Mouse (Mus musculus): ENCODE results near the gene Rnpep.

Rnpep gene

GRCm38 (mm10) chr1:135283826-135284291, at the start of gene Rnpep:
Gene Rnpep, minus strand, starts transcription at chr1:135284084.
- peak; percentile 87 for DNase-seq (ENCODE audit: low read depth, low spot score)

GRCm38 (mm10) chr1:135330578-135330977, 46.7 kb upstream of the Rnpep start:
- DNase-seq (ENCODE audit: low read depth, low spot score) = no peak

GRCm38 (mm10) chr1:135328368-135328767, 44.5 kb upstream of the Rnpep start:
- no peak for DNase-seq (ENCODE audit: low read depth, low spot score)

DNA sequence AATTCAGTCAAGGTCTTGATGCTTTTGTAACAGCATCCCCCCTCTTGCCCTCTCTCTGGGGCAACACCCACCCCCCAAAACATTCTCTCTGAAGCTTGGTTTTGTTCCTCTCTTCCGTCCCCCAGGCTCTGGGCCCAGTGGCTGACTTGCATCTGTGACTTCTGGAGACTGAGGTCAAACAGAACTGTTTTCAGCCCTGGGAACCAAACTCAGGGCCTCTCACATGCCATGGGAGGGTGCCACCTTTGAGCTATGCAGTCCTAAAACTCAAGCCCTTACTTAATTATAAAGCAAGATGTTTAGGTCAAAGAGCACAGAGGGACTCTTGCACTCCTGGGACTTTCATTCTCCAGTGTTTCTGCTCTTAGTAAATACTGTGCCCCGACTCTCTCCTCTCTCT, 42.0 kb upstream of the Rnpep start:
- DNase-seq (ENCODE audit: low read depth, low spot score) = no peak

GRCm38 (mm10) chr1:135324571-135324970, 40.7 kb upstream of the Rnpep start, which contains the start of gene Lmod1:
Gene Lmod1, plus strand, starts transcription at chr1:135324807.
- no peak for DNase-seq (ENCODE audit: low read depth, low spot score)

DNA sequence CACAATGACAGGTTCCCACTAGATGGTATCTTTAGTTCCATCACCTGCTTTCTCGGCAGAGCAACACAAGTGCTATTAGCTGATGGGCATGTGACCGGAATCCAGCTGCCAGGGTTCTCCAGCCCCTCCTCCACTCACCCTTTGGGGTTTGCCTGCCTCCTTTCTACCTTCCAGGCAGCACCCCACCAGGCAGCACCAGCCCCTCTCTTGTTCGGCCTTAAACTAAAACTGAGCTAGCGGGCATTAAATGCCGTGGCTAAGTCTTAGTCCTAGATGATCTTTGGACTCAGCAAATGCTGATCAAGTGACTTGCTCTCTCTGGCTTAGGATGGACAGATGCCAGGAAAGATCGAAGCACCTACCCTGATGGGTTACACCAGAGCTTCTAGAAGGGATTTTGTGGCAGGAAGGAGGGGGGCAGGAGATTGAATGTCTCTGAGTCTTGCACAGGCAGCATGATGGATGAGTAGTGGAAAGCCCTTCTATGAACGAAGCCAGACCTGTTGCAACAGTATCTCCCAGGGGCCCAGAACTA, 39.5 kb upstream of the Rnpep start:
- DNase-seq (ENCODE audit: low read depth, low spot score) = no peak

- peak; percentile 93 for DNase-seq (ENCODE audit: low read depth, low spot score)
These were observed 29.6 kb upstream of the Rnpep start, which contains the start of gene Timm17a for GRCm38 (mm10) chr1:135313284-135314031. Gene Timm17a, minus strand, starts transcription at chr1:135313778.

DNA sequence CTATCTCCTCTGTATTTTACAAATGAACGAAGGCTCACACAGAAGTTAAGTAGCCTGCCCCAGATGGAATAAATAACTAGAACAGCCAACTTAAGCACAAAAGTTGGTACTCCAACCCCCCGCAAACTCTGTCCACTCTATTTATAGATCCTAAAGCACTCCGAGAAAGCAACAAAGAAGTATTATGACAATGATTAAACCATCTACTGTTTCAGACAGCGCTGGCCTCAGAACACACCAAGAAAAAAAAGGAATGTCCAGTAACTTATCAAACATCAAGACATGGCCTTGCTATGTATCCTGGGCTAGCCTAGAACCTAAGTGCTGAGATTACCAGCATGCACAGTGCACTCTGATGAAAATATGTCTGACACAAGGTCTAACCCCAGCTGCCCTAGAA, 28.3 kb upstream of the Rnpep start:
- no peak for DNase-seq (ENCODE audit: low read depth, low spot score)

- no peak for DNase-seq (ENCODE audit: low read depth, low spot score)
These were observed 27.5 kb upstream of the Rnpep start for GRCm38 (mm10) chr1:135311356-135311755.

- DNase-seq (ENCODE audit: low read depth, low spot score) = no peak
These were observed 7.0 kb upstream of the Rnpep start for GRCm38 (mm10) chr1:135290908-135291307.

DNA sequence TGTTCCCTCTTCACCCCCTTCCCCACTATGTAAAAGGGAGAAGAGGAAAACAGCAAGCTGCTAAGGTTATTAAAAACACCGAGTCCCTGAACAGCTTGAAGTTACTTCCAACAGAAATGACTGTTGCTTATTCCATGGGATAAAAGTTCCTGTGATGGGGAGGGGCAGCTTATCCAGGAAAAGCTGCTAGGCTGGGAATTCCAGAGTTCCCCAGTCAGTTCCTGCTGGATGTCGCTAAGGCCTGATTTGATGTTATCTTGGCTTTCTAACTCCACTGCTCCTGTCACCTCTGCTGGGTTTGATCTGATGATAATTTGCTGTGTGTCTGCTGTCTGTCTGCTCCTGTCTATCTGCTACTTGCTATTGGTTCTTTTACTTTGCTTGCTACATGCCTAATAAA, 2.4 kb upstream of the Rnpep start:
- DNase-seq (ENCODE audit: low read depth, low spot score) = no peak

DNA sequence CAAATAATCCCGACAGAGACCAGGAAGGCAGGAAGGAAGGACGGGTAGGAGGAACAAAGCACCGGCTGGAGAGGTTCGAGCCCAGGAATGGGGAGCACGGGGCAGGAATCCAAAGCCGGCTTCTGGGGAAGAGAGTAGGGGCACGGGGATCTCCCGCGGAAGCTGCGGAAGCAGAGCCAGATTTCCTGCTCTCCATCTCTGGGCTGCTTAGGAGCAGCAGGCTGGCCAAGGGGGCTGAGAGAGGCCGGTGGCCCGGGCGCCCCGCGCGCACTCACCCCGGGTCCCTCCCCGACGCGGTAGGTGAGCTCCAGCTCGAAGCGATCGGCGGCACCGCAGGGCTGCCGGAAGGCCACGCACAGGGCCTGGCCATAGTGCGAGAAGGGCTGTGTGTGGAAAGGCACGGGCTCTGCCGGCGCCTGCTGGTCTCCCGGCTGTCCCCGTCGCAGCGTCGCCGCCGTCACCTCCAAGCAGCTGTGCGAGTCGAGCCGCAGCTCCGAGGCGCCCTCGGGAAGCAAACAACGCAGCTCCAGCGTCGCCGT, 528 bp downstream of the Rnpep start:
- no peak for DNase-seq (ENCODE audit: low read depth, low spot score)

DNA sequence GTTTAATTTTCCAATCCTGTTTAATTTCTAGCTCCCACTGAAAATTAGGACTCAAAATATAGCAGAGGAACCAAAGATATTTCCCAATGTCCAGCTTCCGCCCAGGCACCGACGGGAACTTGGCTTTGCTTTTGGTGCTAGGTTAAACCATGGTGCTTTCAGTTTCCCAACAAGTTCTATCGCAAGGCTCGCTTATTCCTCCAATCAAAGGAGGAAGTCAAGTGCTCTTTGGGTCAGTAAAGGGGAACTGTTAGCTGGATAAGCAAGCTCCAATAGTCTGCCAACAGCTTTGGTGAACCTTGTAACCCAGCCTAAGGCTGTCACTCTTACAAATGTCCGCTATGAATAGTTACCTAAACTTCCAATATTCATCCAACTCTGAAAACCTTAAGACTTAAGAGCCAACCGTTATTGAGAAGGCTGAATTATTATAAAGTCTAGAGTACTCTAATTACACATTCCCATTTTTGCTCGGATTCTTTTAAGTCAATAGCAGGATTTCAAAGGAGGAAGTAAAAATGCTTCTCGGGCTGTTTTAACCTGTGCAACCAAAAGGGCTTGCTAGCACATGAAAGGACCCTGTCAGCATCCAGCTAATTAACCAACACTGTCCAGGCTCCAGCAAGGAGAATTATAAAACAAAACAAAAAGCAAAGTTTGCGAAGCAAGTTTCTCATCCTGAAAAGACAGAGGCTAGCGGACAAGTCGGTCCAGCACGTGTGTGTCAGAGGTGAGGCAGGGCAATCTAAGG, 1.2 kb downstream of the Rnpep start:
- DNase-seq (ENCODE audit: low read depth, low spot score) = peak; percentile 61

- no peak for DNase-seq (ENCODE audit: low read depth, low spot score)
These were observed 2.0 kb downstream of the Rnpep start for GRCm38 (mm10) chr1:135281841-135282240.

DNA sequence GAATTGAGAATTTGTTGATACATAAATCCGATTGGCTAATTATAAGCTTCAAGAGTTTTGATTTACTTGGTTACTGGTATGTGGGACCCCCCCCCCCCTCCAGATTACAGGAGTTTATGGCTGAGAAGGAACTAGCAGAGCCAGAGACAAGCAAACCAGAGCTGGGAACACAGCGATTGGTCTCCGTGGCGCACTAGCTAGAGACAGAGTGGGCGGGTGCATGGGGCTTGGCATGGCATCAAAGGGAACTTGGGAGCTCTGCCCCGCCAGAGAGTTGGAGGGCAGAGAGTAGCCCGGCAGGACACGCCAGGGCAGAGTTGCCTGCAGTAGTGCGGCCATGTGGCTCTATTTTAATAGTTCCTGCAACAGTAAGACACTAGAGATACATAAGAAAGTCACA, 3.2 kb downstream of the Rnpep start:
- DNase-seq (ENCODE audit: low read depth, low spot score) = no peak

GRCm38 (mm10) chr1:135271371-135271770, 12.5 kb downstream of the Rnpep start:
- no peak for DNase-seq (ENCODE audit: low read depth, low spot score)

- DNase-seq (ENCODE audit: low read depth, low spot score) = no peak
These were observed 16.0 kb downstream of the Rnpep start for GRCm38 (mm10) chr1:135267663-135268446.

DNA sequence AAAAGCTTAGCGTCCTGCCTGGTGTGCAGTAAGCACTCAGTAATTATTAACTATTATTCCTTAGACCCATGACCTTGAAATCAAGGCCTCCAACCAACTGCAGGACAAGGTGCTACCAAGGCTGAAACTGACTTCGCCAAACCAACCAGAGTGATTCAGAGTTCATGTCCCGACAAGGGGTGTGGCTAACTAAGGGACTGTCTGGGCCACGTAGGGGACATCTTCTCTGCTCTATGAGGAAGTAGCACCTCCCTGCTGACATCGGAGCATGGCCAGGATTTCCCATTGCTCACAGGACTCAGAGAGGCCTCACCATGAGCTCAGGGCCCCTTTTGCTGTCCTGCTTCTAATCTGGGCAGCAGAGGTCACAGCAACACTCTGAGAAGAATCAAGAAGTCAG, 18.1 kb downstream of the Rnpep start:
- no peak for DNase-seq (ENCODE audit: low read depth, low spot score)

GRCm38 (mm10) chr1:135263316-135263715, 20.6 kb downstream of the Rnpep start:
- no peak for DNase-seq (ENCODE audit: low read depth, low spot score)

DNA sequence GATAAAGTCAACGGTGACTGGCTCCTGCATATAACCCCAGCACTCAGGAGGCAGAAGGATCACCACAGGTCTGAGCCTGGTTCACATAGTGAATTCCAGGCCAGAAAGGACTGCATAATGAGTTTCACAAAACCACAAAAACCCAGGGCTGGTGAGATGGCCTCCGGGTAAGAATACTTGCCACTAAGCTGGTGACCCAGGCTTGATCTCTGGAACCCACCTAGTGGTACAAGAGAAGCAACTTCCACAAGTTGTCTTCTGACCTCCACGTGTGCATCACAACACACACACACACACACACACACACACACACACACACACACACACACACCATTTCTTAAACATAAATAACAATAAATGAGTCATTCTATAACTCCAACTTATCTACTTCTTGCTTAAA, 21.6 kb downstream of the Rnpep start:
- DNase-seq (ENCODE audit: low read depth, low spot score) = no peak

- no peak for DNase-seq (ENCODE audit: low read depth, low spot score)
These were observed 23.0 kb downstream of the Rnpep start for GRCm38 (mm10) chr1:135260931-135261330.

DNA sequence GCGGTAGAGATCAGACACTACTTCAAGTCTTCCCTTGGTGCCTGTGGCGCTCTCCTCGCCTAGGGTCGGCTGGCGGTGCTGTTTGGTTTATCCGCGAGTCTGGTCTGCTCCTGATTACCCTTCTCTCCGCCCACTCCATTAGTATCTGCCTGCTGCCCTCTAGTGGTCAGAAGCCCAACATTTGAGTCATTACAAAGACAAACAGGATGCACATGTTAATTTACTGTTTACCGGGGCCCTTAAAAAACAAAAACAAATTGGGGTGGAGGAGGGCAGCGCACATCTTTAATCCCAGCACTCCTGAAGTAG, 24.8 kb downstream of the Rnpep start:
- peak; percentile 84 for DNase-seq (ENCODE audit: low read depth, low spot score)

All from A20 (cell line).